Mouse (Mus musculus) embryonic facial prominence, embryonic 14.5 days (tissue): ENCODE measurements around the gene Coro1c. TPM values are rescaled to one million over a fixed set of nuclear protein-coding genes. Genes with fewer than 3 reads are reported as not detected.

ENCODE experiments used
- ATAC-seq: fragments of 200-750 bp; cut with Nextera tagmentation; 2 replicates; pipeline ENCODE4 v1.8.0; 2017; ENCODE audit warnings: low read depth, moderate number of reproducible peaks, moderate TSS enrichment
- DNase-seq: peaks from one replicate; pipeline ENCODE4 v3.0.0-alpha.2; 2015; ENCODE audit warnings: low spot score
- H3K27ac ChIP-seq: fragments of 300-500 bp; sonication (generic); replicated peaks from 2 replicates; pipeline ENCODE4 v1.5.1; 2014; ENCODE audit warnings: low read depth, mild to moderate bottlenecking, low read length, moderate library complexity
- H3K27me3 ChIP-seq: fragments of 300-500 bp; sonication (generic); replicated peaks from 2 replicates; pipeline ENCODE4 v1.6.1; 2014; ENCODE audit warnings: low read length; ENCODE audit not compliant: control insufficient read depth, insufficient read depth
- H3K36me3 ChIP-seq: fragments of 300-500 bp; sonication (generic); 2 replicates; pipeline ENCODE4 v1.6.1; 2014; ENCODE audit warnings: low read length, mixed read lengths; ENCODE audit not compliant: control insufficient read depth, insufficient read depth
- H3K4me1 ChIP-seq: fragments of 300-500 bp; sonication (generic); 2 replicates; pipeline ENCODE4 v1.6.1; 2014; ENCODE audit warnings: antibody characterized with exemption, low read length; ENCODE audit not compliant: control insufficient read depth, insufficient read depth
- H3K4me2 ChIP-seq: fragments of 300-500 bp; sonication (generic); 2 replicates; pipeline ENCODE4 v1.6.1; 2014; ENCODE audit warnings: low read depth, mild to moderate bottlenecking, low read length, moderate library complexity, mixed read lengths
- H3K4me3 ChIP-seq: fragments of 300-500 bp; sonication (generic); 2 replicates; pipeline ENCODE4 v1.5.1; 2014; ENCODE audit warnings: low read depth, mild to moderate bottlenecking, low read length
- H3K9ac ChIP-seq: fragments of 300-500 bp; sonication (generic); 2 replicates; pipeline ENCODE4 v1.6.1; 2014; ENCODE audit warnings: low read depth, mild to moderate bottlenecking, low read length, moderate library complexity, mixed read lengths
- H3K9me3 ChIP-seq: fragments of 300-500 bp; sonication (generic); 2 replicates; pipeline ENCODE4 v1.6.1; 2016; ENCODE audit warnings: low read length; ENCODE audit not compliant: control insufficient read depth
- WGBS: fragments of 180-500 bp; shearing (Covaris S2); extraction: QIAGEN DNeasy Blood & Tissue Kit; methylation state at CpG from one replicate; pipeline ENCODE4 v1.1.7; 2014; 5-methylcytosine and 5-hydroxymethylcytosine counted together
- polyA plus RNA-seq: library from polyadenylated mRNA; unstranded; fragments of >200 nt; fragmentation: Nextera tagmentation; extraction: Ambion mirVana; gene quantifications from 2 replicates; pipeline ENCODE4 v1.2.1, GENCODE M21; 2014

Coro1c gene
- polyA plus RNA-seq, 1 experiment from 2014 or later, result 96.9 TPM

DNA sequence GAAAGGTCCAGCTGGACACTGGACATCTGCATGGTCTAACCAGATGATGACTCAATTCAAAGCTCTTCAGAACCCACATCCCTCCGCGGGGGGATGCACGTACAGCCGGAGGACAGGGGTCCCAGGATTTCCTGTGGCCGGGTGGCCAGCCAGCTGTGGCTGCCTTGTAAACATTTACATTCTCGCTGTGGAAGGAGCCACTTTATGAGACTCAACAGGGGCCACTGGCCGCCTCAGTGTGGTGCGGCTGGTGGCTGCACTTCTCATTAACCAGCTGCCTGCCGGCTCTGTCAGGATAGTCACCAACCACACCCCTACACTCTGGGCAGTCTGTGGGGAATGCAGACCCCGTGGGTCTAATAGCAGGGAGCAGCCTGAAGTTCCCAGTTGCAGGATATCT, 102.1 kb downstream of the Coro1c start:
- Histone ChIP-seq H3K4me2 (no peak overlapping the region), H3K4me1 (peaks cover 24% of the 10 kb centered on the region), H3K27me3 (no peaks in the 10 kb centered on the region), H3K27ac (no peak overlapping the region), H3K4me3 (no peak overlapping the region), H3K9ac (no peak overlapping the region), H3K36me3 (no peaks in the 10 kb centered on the region), H3K9me3 (peaks cover 7% of the 10 kb centered on the region; the same call in 1 of the 2 replicates)
- no peak; the same call in 1 of the 2 replicates for ATAC-seq
- no peak for DNase-seq
- WGBS, result 22% methylated on average over 9 of the region's 10 CpGs

DNA sequence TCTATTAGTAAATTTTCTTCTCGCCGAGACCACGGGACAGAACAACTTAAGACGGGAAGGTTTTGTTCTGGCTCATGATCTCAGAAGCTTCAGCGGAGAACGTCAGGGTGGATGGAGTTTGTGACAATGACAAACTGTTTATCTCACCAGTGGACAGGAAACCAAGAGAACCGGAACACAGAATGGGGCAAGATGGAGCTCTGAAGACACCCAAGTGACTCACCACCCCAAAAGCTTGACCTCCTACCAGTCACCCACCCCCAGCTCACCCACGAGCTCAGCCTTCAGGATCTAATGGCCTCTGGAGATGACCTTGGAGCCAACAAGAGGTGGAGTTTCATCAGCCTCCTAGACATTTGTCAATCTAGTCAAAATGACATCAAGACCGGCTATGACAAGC, 103.3 kb downstream of the Coro1c start:
- DNase-seq (no peak), ATAC-seq (no peak)
- H3K4me3 ChIP-seq, result no peak overlapping the region
- H3K27me3 ChIP-seq, result no peaks in the 10 kb centered on the region
- H3K4me1 ChIP-seq, result peaks cover 29% of the 10 kb centered on the region
- no peak overlapping the region for H3K9ac ChIP-seq
- H3K36me3 ChIP-seq, result no peaks in the 10 kb centered on the region
- no peak overlapping the region for H3K27ac ChIP-seq
- H3K4me2 ChIP-seq, result no peak overlapping the region
- no peaks in the 10 kb centered on the region for H3K9me3 ChIP-seq
- 68% methylated on average over 9 of the region's 9 CpGs for WGBS

DNA sequence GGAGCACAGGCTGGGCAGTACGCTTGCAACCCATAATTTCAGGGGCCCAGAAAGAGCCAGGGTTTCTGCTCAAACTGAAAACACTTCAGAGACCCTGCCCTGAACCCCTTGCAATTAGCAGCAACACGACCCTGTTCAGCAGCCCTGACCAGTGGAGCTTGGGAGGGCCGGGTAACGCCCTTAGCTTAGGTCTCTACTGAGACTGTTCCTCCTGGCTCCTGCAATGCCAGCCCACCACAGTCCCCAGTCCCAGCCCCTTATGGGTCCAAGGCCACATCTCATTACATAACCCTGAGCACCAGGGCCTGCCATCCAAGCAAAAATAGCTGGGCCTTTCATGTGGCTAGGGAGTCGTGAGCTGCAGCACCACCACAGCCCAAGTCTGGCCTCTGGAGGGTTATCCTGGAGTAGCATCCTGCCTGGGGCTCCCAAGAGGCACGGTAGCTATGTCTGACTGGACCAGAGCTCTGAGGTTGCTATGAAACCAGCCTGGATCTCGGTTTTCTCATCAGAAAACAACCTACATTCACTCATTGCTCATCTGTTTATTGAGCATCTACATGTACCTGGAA, 104.1 kb downstream of the Coro1c start:
- Histone ChIP-seq H3K27me3 (no peaks in the 10 kb centered on the region), H3K36me3 (no peaks in the 10 kb centered on the region), H3K9ac (no peak overlapping the region), H3K9me3 (no peaks in the 10 kb centered on the region), H3K4me2 (no peak overlapping the region), H3K27ac (peak overlapping the region; percentile 36; the same call in 1 of the 2 replicates), H3K4me3 (no peak overlapping the region), H3K4me1 (peaks cover 29% of the 10 kb centered on the region)
- 52% methylated on average over 7 of the region's 7 CpGs for WGBS
- ATAC-seq (peak; percentile 45; the same call in 1 of the 2 replicates), DNase-seq (peak; percentile 70)

DNA sequence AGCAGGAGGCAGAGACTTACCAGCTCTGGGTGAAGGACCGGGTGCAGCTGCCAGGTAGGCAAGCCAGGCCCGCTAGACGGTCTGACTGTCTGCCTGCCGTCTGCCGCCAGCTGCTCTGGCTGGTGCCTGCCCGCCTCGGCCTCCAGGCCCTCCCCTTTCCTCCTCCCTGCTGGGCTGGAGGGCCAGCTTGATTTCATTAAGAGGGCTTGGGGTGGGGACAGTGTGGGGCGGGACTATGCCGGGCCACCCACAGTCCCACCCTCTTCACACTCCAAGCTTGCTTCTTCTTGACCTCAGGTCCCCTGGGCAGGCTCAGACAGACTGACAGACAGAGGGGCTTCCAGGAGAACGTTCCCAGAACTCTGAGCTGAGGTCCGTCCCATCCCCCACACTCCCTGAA, 108.3 kb downstream of the Coro1c start, which contains the start of gene Tmem119:
Gene Tmem119, minus strand, starts transcription at position 237 of the 400 bp plus-strand sequence.
- Histone ChIP-seq H3K4me2 (peak within 1 kb of the TSS; percentile 57), H3K27ac (peak within 1 kb of the TSS; percentile 91), H3K4me1 (peaks cover 48% of the 10 kb centered on the region), H3K9ac (peak within 1 kb of the TSS; percentile 65), H3K36me3 (peaks cover 6% of the 10 kb centered on the region; the same call in 1 of the 2 replicates), H3K9me3 (no peaks in the 10 kb centered on the region), H3K27me3 (no peaks in the 10 kb centered on the region), H3K4me3 (peak within 1 kb of the TSS; percentile 53)
- ATAC-seq (peak; percentile 93), DNase-seq (peak; percentile 92)
- 1% methylated on average over 11 of the region's 11 CpGs for WGBS

DNA sequence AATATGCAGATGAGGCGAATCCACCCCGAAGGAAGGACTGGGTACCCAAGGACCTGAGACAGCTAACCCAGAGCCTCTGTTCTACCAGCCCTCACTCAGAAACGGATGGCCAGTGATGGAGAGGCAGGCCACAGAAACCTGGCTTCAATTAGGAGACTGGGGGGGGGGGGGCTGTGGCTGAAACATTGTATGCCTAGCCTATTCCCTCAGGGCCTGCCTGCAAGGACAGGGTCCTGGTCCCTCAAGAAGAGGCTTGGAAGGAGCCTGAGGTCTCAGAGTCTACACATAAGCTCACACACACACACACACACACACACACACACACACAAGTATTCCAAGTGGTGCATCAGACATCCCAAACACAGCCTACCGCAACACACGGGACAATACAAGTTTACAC, 108.9 kb downstream of the Coro1c start:
- Histone ChIP-seq H3K4me3 (peak overlapping the region; percentile 53), H3K27ac (peak overlapping the region; percentile 91), H3K27me3 (no peaks in the 10 kb centered on the region), H3K9ac (peak overlapping the region; percentile 65), H3K9me3 (no peaks in the 10 kb centered on the region), H3K36me3 (peaks cover 12% of the 10 kb centered on the region; the same call in 1 of the 2 replicates), H3K4me2 (peak overlapping the region; percentile 57), H3K4me1 (peaks cover 42% of the 10 kb centered on the region)
- ATAC-seq (no peak), DNase-seq (no peak)
- 12% methylated on average over 5 of the region's 5 CpGs for WGBS

DNA sequence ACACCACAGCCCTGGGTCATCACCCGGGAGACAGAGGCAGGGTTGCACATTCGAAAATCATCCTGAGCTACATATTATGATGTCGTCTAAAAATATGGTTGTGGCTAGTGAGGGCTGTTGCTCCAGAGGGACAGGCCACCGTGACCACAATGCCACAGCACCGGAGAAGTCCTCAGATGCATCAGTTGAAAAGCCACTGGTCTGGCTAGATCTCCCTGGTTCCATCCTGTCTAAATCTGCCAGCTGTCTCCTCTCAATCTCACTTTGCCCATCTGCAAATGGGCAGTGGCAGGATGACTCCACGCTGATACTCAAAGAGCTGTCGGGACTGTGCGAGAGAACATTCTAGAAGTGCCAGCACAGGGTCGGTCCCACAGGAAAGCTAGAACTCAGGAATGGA, 110.0 kb downstream of the Coro1c start:
- DNase-seq (no peak), ATAC-seq (no peak)

DNA sequence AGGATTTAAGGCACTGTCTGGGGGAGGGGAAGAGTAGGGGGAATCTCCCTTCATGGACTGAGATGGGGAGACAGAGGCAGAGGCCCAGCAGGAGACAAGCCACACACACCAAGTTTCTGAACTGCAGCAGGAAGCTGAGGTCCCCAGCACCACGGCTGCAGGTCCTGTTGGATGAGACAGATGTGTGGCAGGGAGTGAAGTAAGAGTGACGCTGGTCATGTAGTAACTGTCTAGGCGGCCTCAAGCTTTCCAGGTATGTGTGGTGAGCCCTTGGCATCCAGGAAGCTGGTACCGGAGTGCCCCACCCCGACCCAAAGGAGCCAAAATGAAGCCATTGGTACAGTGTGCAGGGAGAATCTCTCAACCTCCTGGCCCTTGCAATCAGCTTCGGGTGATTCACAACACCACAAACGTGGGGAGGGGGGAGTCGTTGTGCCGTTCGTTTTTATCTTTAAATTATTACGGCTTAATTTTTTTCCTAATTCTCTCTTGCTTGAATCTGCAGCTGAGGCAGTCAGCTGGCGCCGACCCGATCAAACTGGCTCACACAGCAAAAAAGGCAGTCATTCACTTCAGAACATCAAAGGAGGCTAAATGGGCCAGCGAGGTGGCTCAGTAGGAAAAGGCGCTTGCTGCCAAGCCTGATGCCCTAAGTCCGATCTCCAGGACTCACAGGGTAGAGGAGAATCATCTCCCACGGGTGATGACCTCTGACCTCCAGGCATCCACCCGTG, 111.2 kb downstream of the Coro1c start:
- Histone ChIP-seq H3K4me3 (peak overlapping the region; percentile 53), H3K9me3 (no peaks in the 10 kb centered on the region), H3K9ac (peak overlapping the region; percentile 65), H3K4me2 (peak overlapping the region; percentile 57), H3K36me3 (peaks cover 28% of the 10 kb centered on the region), H3K27ac (peak overlapping the region; percentile 81), H3K4me1 (peaks cover 38% of the 10 kb centered on the region), H3K27me3 (no peaks in the 10 kb centered on the region)
- ATAC-seq (no peak), DNase-seq (no peak)
- 6% methylated on average over 19 of the region's 19 CpGs for WGBS

More for the DNA sequence above, 110.0 kb downstream of the Coro1c start:
- Histone ChIP-seq H3K9me3 (no peaks in the 10 kb centered on the region), H3K4me1 (peaks cover 38% of the 10 kb centered on the region), H3K9ac (peak overlapping the region; percentile 65), H3K4me2 (peak overlapping the region; percentile 57), H3K27ac (peak overlapping the region; percentile 91; the same call in 1 of the 2 replicates), H3K36me3 (peaks cover 24% of the 10 kb centered on the region), H3K27me3 (no peaks in the 10 kb centered on the region), H3K4me3 (peak overlapping the region; percentile 53)
- WGBS, result 42% methylated on average over 9 of the region's 9 CpGs

DNA sequence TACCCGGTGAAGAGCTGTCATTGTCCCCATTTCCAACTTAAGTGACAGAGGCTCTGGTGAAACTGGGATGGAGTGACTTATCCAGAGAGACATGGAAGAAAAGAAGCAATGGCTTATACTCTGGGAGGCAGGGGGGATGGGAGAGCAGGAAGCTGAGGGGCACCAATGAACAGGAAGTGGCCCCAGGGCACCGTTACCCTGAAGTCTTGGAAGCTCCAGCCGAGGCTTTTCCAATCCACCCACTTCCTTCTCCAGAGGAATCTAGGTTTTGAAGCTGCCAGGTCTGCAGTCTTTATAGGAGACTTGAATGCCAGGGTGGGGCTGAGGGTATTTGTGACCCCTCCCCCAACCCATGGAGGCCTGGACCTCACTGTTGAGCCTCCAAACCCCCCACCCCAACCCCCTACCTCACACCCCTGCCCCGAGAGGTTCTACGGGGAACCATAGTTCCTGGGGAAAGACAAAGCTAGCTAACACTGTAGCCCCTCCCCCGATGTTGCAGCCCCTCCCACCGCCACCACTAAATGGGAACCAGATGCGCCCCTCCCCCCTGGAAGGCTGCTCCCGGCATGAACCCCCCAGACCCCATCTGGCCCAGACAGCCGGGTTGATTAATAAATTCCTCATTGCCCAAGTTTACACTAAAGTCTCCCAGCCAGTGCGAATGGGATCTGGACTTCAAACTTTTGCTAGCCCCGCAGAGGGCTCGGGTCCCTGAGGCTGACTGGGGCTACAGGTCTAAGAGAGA, 112.0 kb downstream of the Coro1c start:
- Histone ChIP-seq H3K27me3 (no peaks in the 10 kb centered on the region), H3K4me3 (peak overlapping the region; percentile 53), H3K4me1 (peaks cover 38% of the 10 kb centered on the region), H3K4me2 (peak overlapping the region; percentile 57), H3K27ac (peak overlapping the region; percentile 81), H3K9ac (peak overlapping the region; percentile 65), H3K36me3 (peaks cover 28% of the 10 kb centered on the region), H3K9me3 (no peaks in the 10 kb centered on the region)
- WGBS, result 4% methylated on average over 13 of the region's 13 CpGs
- 0 out of 2 replicates have a peak, but pooled peaks have one; percentile 9 for ATAC-seq
- peak; percentile 85 for DNase-seq
